Mouse (Mus musculus) heart, adult 2 months (tissue): ENCODE data around the gene Trim2. TPM values are rescaled to one million over a fixed set of nuclear protein-coding genes. Genes with fewer than 3 reads are reported as not detected.
A peak's percentile ranks its signal among the peaks of the same experiment; 100 is the strongest.

ENCODE experiments used
- DNase-seq, 2 experiments: peaks; one replicate each; pipeline ENCODE4 v3.0.0; 2021
- H3K27ac ChIP-seq: fragments of 200-600 bp; 2 replicates; pipeline ENCODE4 v1.8.1; 2022
- H3K27me3 ChIP-seq: fragments of 200-500 bp; 2 replicates; pipeline ENCODE4 v1.6.1; 2012; ENCODE audit warnings: mild to moderate bottlenecking, low read length, inconsistent platforms, mixed read lengths; ENCODE audit not compliant: control insufficient read depth, insufficient read depth
- H3K36me3 ChIP-seq: fragments of 200-500 bp; 2 replicates; pipeline ENCODE4 v1.6.1; 2012; ENCODE audit warnings: low read length, inconsistent platforms; ENCODE audit not compliant: control insufficient read depth, insufficient read depth
- H3K4me1 ChIP-seq: fragments of 200-500 bp; 2 replicates; pipeline ENCODE4 v1.6.1; 2011; ENCODE audit warnings: low read length; ENCODE audit not compliant: control insufficient read depth, insufficient read depth
- H3K4me3 ChIP-seq: fragments of 200-600 bp; 2 replicates; pipeline ENCODE4 v1.8.1; 2022
- H3K79me2 ChIP-seq: fragments of 200-500 bp; replicated peaks from 2 replicates; pipeline ENCODE4 v1.6.1; 2012; ENCODE audit warnings: mild to moderate bottlenecking, inconsistent platforms, low read length, moderate library complexity, mixed read lengths; ENCODE audit not compliant: control insufficient read depth, insufficient read depth
- H3K9ac ChIP-seq: fragments of 200-500 bp; 2 replicates; pipeline ENCODE4 v1.6.1; 2012; ENCODE audit warnings: low read depth, mild to moderate bottlenecking, control low read depth, inconsistent platforms, low read length, mixed read lengths
- CTCF ChIP-seq: fragments of 200-600 bp; IDR thresholded peaks from 2 replicates; pipeline ENCODE4 v1.8.1; 2022; ENCODE audit warnings: antibody characterized with exemption, mild to moderate bottlenecking, moderate library complexity
- EP300 ChIP-seq: fragments of 200-500 bp; IDR thresholded peaks from 2 replicates; pipeline ENCODE4 v1.6.1; 2011; ENCODE audit warnings: low read depth, low read length, control low read depth; ENCODE audit not compliant: insufficient read depth
- POLR2A ChIP-seq: fragments of 200-500 bp; IDR thresholded peaks from 2 replicates; pipeline ENCODE4 v1.6.1; 2011; ENCODE audit warnings: mild to moderate bottlenecking, low read depth, low read length, control low read depth; ENCODE audit not compliant: insufficient read depth
- WGBS: fragments of 180-500 bp; shearing (Covaris S2); methylation state at CpG from one replicate; pipeline ENCODE4 v1.1.7; 2018; 5-methylcytosine and 5-hydroxymethylcytosine counted together
- intact Hi-C: fragments of 180-260 bp; cut with DNase I; formaldehyde crosslinking; loops from one replicate; pipeline ENCODE4 v1.15.1; 2025
- polyA plus RNA-seq: library from polyadenylated mRNA; depleted of rRNA; stranded (reverse); fragments of >200 nt; gene quantifications from 2 replicates; pipeline ENCODE4 v1.2.3, GENCODE M21; 2012
- total RNA-seq, 2 experiments: library from RNA; stranded (reverse); gene quantifications; 2 replicates each; pipeline ENCODE4 v1.2.3; 2021

Trim2 gene
- total and polyA plus RNA-seq, 3 experiments, result 4.7 to 5.7 (median 5.2) TPM

GRCm38 (mm10) chr3:84219720-84220273 lies 86.9 kb downstream of the Trim2 start:
- no peaks in the 10 kb centered on the region for H3K79me2 ChIP-seq
- 23% methylated on average over 9 of the region's 9 CpGs for WGBS
- H3K9ac ChIP-seq, result no peak overlapping the region
- TF ChIP-seq POLR2A (no peak), CTCF (no peak), EP300 (no peak)
- intact Hi-C loops, result loop anchor here (2.0 to 5.0 kb wide), 2 partner anchors 39 to 93 kb away; no protein-coding TSS in a partner anchor
- DNase-seq, result no peak
- peaks cover 4% of the 10 kb centered on the region; the same call in 1 of the 2 replicates for H3K4me1 ChIP-seq
- H3K27me3 ChIP-seq, result no peaks in the 10 kb centered on the region
- peak overlapping the region; percentile 5; the same call in 1 of the 2 replicates for H3K27ac ChIP-seq
- H3K36me3 ChIP-seq, result no peaks in the 10 kb centered on the region
- H3K4me3 ChIP-seq, result peak overlapping the region; percentile 45

GRCm38 (mm10) chr3:84219166-84219710 lies 87.4 kb downstream of the Trim2 start:
- Histone ChIP-seq H3K4me3 (no peak overlapping the region), H3K9ac (no peak overlapping the region), H3K27ac (peak overlapping the region; percentile 33; the same call in 1 of the 2 replicates), H3K36me3 (no peaks in the 10 kb centered on the region), H3K79me2 (no peaks in the 10 kb centered on the region), H3K4me1 (peaks cover 4% of the 10 kb centered on the region; the same call in 1 of the 2 replicates), H3K27me3 (no peaks in the 10 kb centered on the region)
- intact Hi-C loops, result loop anchor here (2.0 to 5.0 kb wide), 2 partner anchors 40 to 93 kb away; no protein-coding TSS in a partner anchor
- 47% methylated on average over 2 of the region's 2 CpGs for WGBS
- TF ChIP-seq POLR2A (no peak), EP300 (0 out of 2 replicates have a peak, but pooled peaks have one; percentile 31), CTCF (peak; percentile 58)
- DNase-seq, result peak in 1 of 2 experiments; percentile 24

- no peak for DNase-seq
- Histone ChIP-seq H3K9ac (no peak overlapping the region), H3K4me3 (no peak overlapping the region), H3K4me1 (peaks cover 4% of the 10 kb centered on the region; the same call in 1 of the 2 replicates), H3K27me3 (no peaks in the 10 kb centered on the region), H3K27ac (no peak overlapping the region; the same call in 1 of the 2 replicates), H3K79me2 (no peaks in the 10 kb centered on the region), H3K36me3 (no peaks in the 10 kb centered on the region)
- 88% methylated on average over 2 of the region's 2 CpGs for WGBS
- TF ChIP-seq POLR2A (no peak), EP300 (no peak), CTCF (no peak)
- intact Hi-C loops, result loop anchor here (2.0 to 5.0 kb wide), 2 partner anchors 40 to 94 kb away; no protein-coding TSS in a partner anchor
These were observed 88.2 kb downstream of the Trim2 start for GRCm38 (mm10) chr3:84218498-84218897.

- intact Hi-C loops, result loop anchor here (2.0 to 5.0 kb wide), 2 partner anchors 41 to 94 kb away; no protein-coding TSS in a partner anchor
- Histone ChIP-seq H3K4me3 (no peak overlapping the region), H3K4me1 (peaks cover 4% of the 10 kb centered on the region; the same call in 1 of the 2 replicates), H3K36me3 (no peaks in the 10 kb centered on the region), H3K9ac (no peak overlapping the region), H3K27ac (no peak overlapping the region), H3K27me3 (no peaks in the 10 kb centered on the region), H3K79me2 (no peaks in the 10 kb centered on the region)
- no peak for TF ChIP-seq POLR2A
- no peak for TF ChIP-seq CTCF
- TF ChIP-seq EP300, result no peak
- no peak for DNase-seq
- WGBS, result 83% methylated on average over 4 of the region's 4 CpGs
These were observed 88.7 kb downstream of the Trim2 start for GRCm38 (mm10) chr3:84217961-84218351.

GRCm38 (mm10) chr3:84217118-84217960 lies 89.3 kb downstream of the Trim2 start:
- Histone ChIP-seq H3K27me3 (no peaks in the 10 kb centered on the region), H3K79me2 (no peaks in the 10 kb centered on the region), H3K9ac (no peak overlapping the region), H3K4me1 (peaks cover 4% of the 10 kb centered on the region; the same call in 1 of the 2 replicates), H3K36me3 (no peaks in the 10 kb centered on the region), H3K27ac (no peak overlapping the region), H3K4me3 (no peak overlapping the region)
- no peak for DNase-seq
- intact Hi-C loops, result loop anchor here (5.0 kb wide), 1 partner anchor 95 kb away; no protein-coding TSS in a partner anchor
- WGBS, result 81% methylated on average over 12 of the region's 12 CpGs
- TF ChIP-seq CTCF (no peak), POLR2A (no peak), EP300 (no peak)
